Mouse (Mus musculus) CH12.LX (cell line): Measurements from ENCODE around the gene Slc25a38. TPM values are rescaled to one million over a fixed set of nuclear protein-coding genes. Genes with fewer than 3 reads are reported as not detected.

ENCODE experiments used
- DNase-seq: peaks from one replicate; pipeline ENCODE4 v3.0.0-alpha.2; 2013; ENCODE audit errors: extremely low read depth
- H3K27ac ChIP-seq: 2 replicates; pipeline ENCODE4 v1.5.1; 2012; ENCODE audit warnings: low read depth, mild to moderate bottlenecking, control low read depth, moderate library complexity; ENCODE audit not compliant: insufficient read depth
- H3K27me3 ChIP-seq: replicated peaks from 2 replicates; pipeline ENCODE3; 2012; ENCODE audit warnings: inconsistent platforms
- H3K36me3 ChIP-seq, 2 experiments: replicated peaks in 1 of 2; 2 replicates each; pipeline versions ENCODE3 to v1.6.1; 2012; ENCODE audit warnings: inconsistent platforms in 1 of 2, low read length in 1 of 2, mild to moderate bottlenecking in 1 of 2, mixed read lengths in 1 of 2, moderate library complexity in 1 of 2; ENCODE audit not compliant: control insufficient read depth in 1 of 2, insufficient read depth in 1 of 2
- H3K4me1 ChIP-seq, 2 experiments: 2 replicates each; pipeline ENCODE4 v1.6.1; 2012; ENCODE audit warnings: inconsistent platforms in 1 of 2, moderate library complexity in 1 of 2; ENCODE audit not compliant: insufficient read depth in 2 of 2, control insufficient read depth in 1 of 2
- H3K4me2 ChIP-seq: 2 replicates; pipeline ENCODE4 v1.6.1; 2012; ENCODE audit warnings: low read depth, mild to moderate bottlenecking, control low read depth; ENCODE audit not compliant: poor library complexity, insufficient read depth, severe bottlenecking
- H3K4me3 ChIP-seq, 3 experiments: fragments of 150-350 bp in 1 of 3; sonication (generic) in 1 of 3; replicated peaks in 1 of 3; 2 replicates each; pipeline versions ENCODE3 to v1.5.1; 2011 to 2012; ENCODE audit warnings: low read depth in 2 of 3, low read length in 2 of 3, mild to moderate bottlenecking in 2 of 3, moderate library complexity in 2 of 3, control low read depth in 1 of 3, improper control_type of control experiment in 1 of 3, inconsistent platforms in 1 of 3, mixed read lengths in 1 of 3; ENCODE audit not compliant: poor library complexity in 1 of 3
- H3K79me2 ChIP-seq: replicated peaks from 2 replicates; pipeline ENCODE4 v1.6.1; 2012; ENCODE audit warnings: mild to moderate bottlenecking, moderate library complexity; ENCODE audit not compliant: control insufficient read depth, poor library complexity, insufficient read depth, severe bottlenecking; ENCODE audit errors: extremely low read depth
- H3K9ac ChIP-seq: 2 replicates; pipeline ENCODE4 v1.6.1; 2012; ENCODE audit warnings: low read depth, mild to moderate bottlenecking, control low read depth, moderate library complexity; ENCODE audit not compliant: insufficient read depth
- H3K9me3 ChIP-seq: replicated peaks from 2 replicates; pipeline ENCODE3; 2012; ENCODE audit warnings: low read length, inconsistent platforms, mixed read lengths
- CTCF ChIP-seq, 2 experiments: IDR thresholded peaks in 1 of 2; conservative IDR thresholded peaks in 1 of 2; 2 replicates each; pipeline ENCODE4 v1.5.1; 2011 to 2012; ENCODE audit warnings: low read depth in 2 of 2, low read length in 2 of 2, improper control_type of control experiment in 1 of 2, inconsistent platforms in 1 of 2, mild to moderate bottlenecking in 1 of 2, moderate library complexity in 1 of 2
- E2F4 ChIP-seq: IDR thresholded peaks from 2 replicates; pipeline ENCODE4 v1.6.1; 2011; ENCODE audit warnings: low read depth, low read length, improper control_type of control experiment; ENCODE audit not compliant: insufficient replicate concordance
- ELF1 ChIP-seq: IDR thresholded peaks from 2 replicates; pipeline ENCODE4 v1.6.1; 2014; ENCODE audit warnings: low read depth, mild to moderate bottlenecking, inconsistent platforms, low read length, improper control_type of control experiment
- GABPA ChIP-seq: IDR thresholded peaks from 2 replicates; pipeline ENCODE4 v1.6.1; 2012; ENCODE audit warnings: low read depth, low read length, improper control_type of control experiment, inconsistent platforms; ENCODE audit not compliant: insufficient replicate concordance
- IRF4 ChIP-seq: IDR thresholded peaks from 2 replicates; pipeline ENCODE4 v1.6.1; 2014; ENCODE audit warnings: low read depth, mild to moderate bottlenecking, inconsistent platforms, low read length, improper control_type of control experiment
- JUN ChIP-seq: IDR thresholded peaks from 2 replicates; pipeline ENCODE4 v1.6.1; 2011; ENCODE audit warnings: low read depth, mild to moderate bottlenecking, low read length, improper control_type of control experiment, moderate library complexity; ENCODE audit not compliant: insufficient read depth
- MAZ ChIP-seq: IDR thresholded peaks from 2 replicates; pipeline ENCODE4 v1.6.1; 2012; ENCODE audit warnings: low read depth, mild to moderate bottlenecking, inconsistent platforms, low read length, improper control_type of control experiment, moderate library complexity
- MEF2A ChIP-seq: IDR thresholded peaks from 2 replicates; pipeline ENCODE4 v1.6.1; 2014; ENCODE audit warnings: low read depth, mild to moderate bottlenecking, inconsistent platforms, low read length, improper control_type of control experiment, borderline replicate concordance
- NELFE ChIP-seq: IDR thresholded peaks from 2 replicates; pipeline ENCODE4 v1.6.1; 2011; ENCODE audit warnings: low read depth, low read length, improper control_type of control experiment
- POLR2AphosphoS2 ChIP-seq: IDR thresholded peaks from 2 replicates; pipeline ENCODE4 v1.6.1; 2011; ENCODE audit warnings: low read depth, low read length, improper control_type of control experiment
- RAD21 ChIP-seq: IDR thresholded peaks from 2 replicates; pipeline ENCODE4 v1.6.1; 2011; ENCODE audit warnings: low read depth, mild to moderate bottlenecking, low read length, improper control_type of control experiment, moderate library complexity
- SMC3 ChIP-seq: IDR thresholded peaks from 2 replicates; pipeline ENCODE4 v1.6.1; 2011; ENCODE audit warnings: low read depth, low read length, improper control_type of control experiment
- TBP ChIP-seq: conservative IDR thresholded peaks from 2 replicates; pipeline ENCODE4 v1.6.1; 2011; ENCODE audit warnings: low read depth, low read length, improper control_type of control experiment
- UBTF ChIP-seq: IDR thresholded peaks from 2 replicates; pipeline ENCODE4 v1.6.1; 2012; ENCODE audit warnings: low read depth, mild to moderate bottlenecking, inconsistent platforms, low read length, improper control_type of control experiment, moderate library complexity
- USF2 ChIP-seq: conservative IDR thresholded peaks from 2 replicates; pipeline ENCODE4 v1.6.1; 2011; ENCODE audit warnings: low read depth, low read length, improper control_type of control experiment
- ZC3H11A ChIP-seq: IDR thresholded peaks from 2 replicates; pipeline ENCODE4 v1.6.1; 2012; ENCODE audit warnings: low read depth, mild to moderate bottlenecking, inconsistent platforms, low read length, improper control_type of control experiment
- ZKSCAN1 ChIP-seq: IDR thresholded peaks from 2 replicates; pipeline ENCODE4 v1.6.1; 2012; ENCODE audit warnings: low read depth, inconsistent platforms, low read length, improper control_type of control experiment, borderline replicate concordance
- dilution Hi-C: fragments of 300-500 bp; cut with MboI; formaldehyde crosslinking; loops from 2 replicates; pipeline ENCODE4 v1.14.3; 2020; ENCODE audit warnings: low sequenced_read_pairs; ENCODE audit not compliant: extremely low pct_unique_long_range_greater_than_20kb, extremely low pct_ligation_motif_present
- in situ Hi-C: fragments of 300-500 bp; cut with MboI; formaldehyde crosslinking; loops from 3 replicates; pipeline ENCODE4 v1.14.3; 2019; ENCODE audit warnings: low sequenced_read_pairs, low pct_ligation_motif_present, low pct_unique_long_range_greater_than_20kb, mixed read lengths
- polyA plus RNA-seq: library from polyadenylated mRNA; unstranded; fragments of >175 nt; gene quantifications from 2 replicates; pipeline ENCODE4 v1.2.1, GENCODE M21; 2012; ENCODE audit warnings: low read depth; ENCODE audit not compliant: insufficient read length
- total RNA-seq, 2 experiments: library from RNA; depleted of rRNA; stranded (reverse); fragments of 300-350 nt in 1 of 2; fragments of >200 nt in 1 of 2; gene quantifications; 2 replicates each; pipeline ENCODE4 v1.2.3; 2012 to 2014

The Slc25a38 gene
- total and polyA plus RNA-seq, 3 experiments = 20.3 to 24.4 (median 22.3) TPM

- Histone ChIP-seq H3K4me3 (no peak overlapping the region), H3K9me3 (no peaks in the 10 kb centered on the region), H3K27me3 (peaks cover 19% of the 10 kb centered on the region), H3K4me2 (no peak overlapping the region), H3K4me1 (peaks cover 0 to 7% of the 10 kb centered on the region in 2 experiments; a peak in 2 of 4 replicates), H3K9ac (no peak overlapping the region), H3K36me3 (no peaks in the 10 kb centered on the region), H3K79me2 (no peaks in the 10 kb centered on the region), H3K27ac (no peak overlapping the region)
- in situ Hi-C loops (loop anchor here (5.0 kb wide), 1 partner anchor 44 kb away; no protein-coding TSS in a partner anchor), dilution Hi-C loops (no loop called here)
- no peak for DNase-seq
- no peak for TF ChIP-seq RAD21
- TF ChIP-seq MAZ = no peak
- TF ChIP-seq TBP = no peak
These were observed 38.9 kb upstream of the Slc25a38 start for GRCm38 (mm10) chr9:120071251-120071650.

DNA sequence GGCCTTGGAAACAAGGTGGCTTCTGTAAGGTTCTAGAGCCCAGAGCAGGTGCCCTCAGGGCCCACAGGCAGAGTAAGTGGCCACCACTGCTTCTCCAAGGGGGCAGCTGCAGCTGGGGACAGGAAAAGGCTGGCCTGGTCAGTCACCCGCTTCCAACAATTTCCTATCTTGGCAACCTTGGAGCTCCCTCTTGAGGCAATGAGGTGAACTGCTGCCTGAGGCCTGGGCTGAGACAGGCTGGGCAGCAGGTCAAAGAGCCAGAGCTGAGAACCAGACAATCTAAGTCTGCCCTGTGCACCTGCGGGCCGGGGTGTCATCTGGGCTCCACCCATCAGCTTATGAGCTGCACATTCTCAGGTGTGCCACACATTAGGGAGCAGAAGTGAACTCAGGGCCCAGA, 37.0 kb upstream of the Slc25a38 start:
- H3K36me3 ChIP-seq = no peaks in the 10 kb centered on the region
- peaks cover 28% of the 10 kb centered on the region for H3K27me3 ChIP-seq
- no peak overlapping the region for H3K27ac ChIP-seq
- peak; percentile 57 for DNase-seq
- H3K9ac ChIP-seq = no peak overlapping the region
- peaks cover 0 to 7% of the 10 kb centered on the region in 2 experiments; a peak in 2 of 4 replicates for H3K4me1 ChIP-seq
- in situ Hi-C loops = loop anchor here (5.0 kb wide), 1 partner anchor 46 kb away; no protein-coding TSS in a partner anchor
- H3K9me3 ChIP-seq = no peaks in the 10 kb centered on the region
- H3K79me2 ChIP-seq = no peaks in the 10 kb centered on the region
- no peak for TF ChIP-seq MEF2A
- TF ChIP-seq IRF4 = no peak; the same call in 1 of the 2 replicates
- peak; percentile 24; the same call in 1 of the 2 replicates for TF ChIP-seq NELFE
- peak; percentile 62 for TF ChIP-seq ZC3H11A
- TF ChIP-seq ZKSCAN1 = no peak
- TF ChIP-seq RAD21 = peak; percentile 89
- 0 out of 2 replicates have a peak, but pooled peaks have one; percentile 7 for TF ChIP-seq ELF1
- TF ChIP-seq UBTF = no peak
- TF ChIP-seq SMC3 = peak; percentile 94
- TF ChIP-seq CTCF (conservative IDR thresholded peaks at IDR 0.05 in 1 of 2, IDR thresholded peaks at IDR 0.05 in 1 of 2; ENCODE audit: low read depth in 2 of 2, low read length in 2 of 2) = peak; percentile 87 to 93
- H3K4me3 ChIP-seq = no peak overlapping the region
- H3K4me2 ChIP-seq = no peak overlapping the region
- dilution Hi-C loops = no loop called here

DNA sequence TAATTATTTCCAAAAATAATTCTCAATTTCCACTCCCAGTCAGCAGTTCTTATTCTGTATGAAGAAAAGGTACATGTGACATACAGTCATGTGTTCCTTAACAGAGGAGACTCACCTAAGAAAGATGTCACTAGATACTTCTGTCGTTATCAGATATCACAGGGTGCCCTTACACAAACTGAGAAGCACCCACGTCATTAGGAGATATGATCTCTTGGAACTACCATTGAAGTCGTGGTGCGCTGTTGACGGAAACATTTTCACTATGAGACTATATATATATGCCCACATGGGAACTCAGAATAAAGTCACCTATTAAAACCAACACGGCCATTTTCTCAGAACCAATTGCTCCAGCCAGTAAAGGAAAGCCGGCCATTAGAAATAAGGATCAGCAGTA, 35.7 kb upstream of the Slc25a38 start:
- Histone ChIP-seq H3K36me3 (no peaks in the 10 kb centered on the region), H3K4me3 (no peak overlapping the region), H3K9me3 (no peaks in the 10 kb centered on the region)
- no peak for TF ChIP-seq POLR2AphosphoS2
- no peak for TF ChIP-seq USF2
- no peak for TF ChIP-seq JUN
- no peak for TF ChIP-seq GABPA
- no peak for TF ChIP-seq ELF1
- no peak for TF ChIP-seq E2F4
- TF ChIP-seq, all 38 proteins: peak for 0
- no peak overlapping the region for H3K4me2 ChIP-seq
- in situ Hi-C loops = loop anchor here (5.0 kb wide), 1 partner anchor 47 kb away; no protein-coding TSS in a partner anchor
- H3K9ac ChIP-seq = no peak overlapping the region
- no peaks in the 10 kb centered on the region for H3K79me2 ChIP-seq
- dilution Hi-C loops = no loop called here
- no peak for DNase-seq
- peaks cover 24% of the 10 kb centered on the region for H3K27me3 ChIP-seq
- no peak overlapping the region for H3K27ac ChIP-seq
- H3K4me1 ChIP-seq = peaks cover 0 to 7% of the 10 kb centered on the region in 2 experiments; a peak in 2 of 4 replicates
